Mouse (Mus musculus): ENCODE measurements around the gene BC055324. TPM values are rescaled to one million over a fixed set of nuclear protein-coding genes. Genes with fewer than 3 reads are reported as not detected.
A peak's percentile ranks its signal among the peaks of the same experiment; 100 is the strongest.
"Not testable (repeated sequence)": the region's sequence is repeated elsewhere in the genome, so short reads cannot be mapped to it uniquely, and the experiment has no call there.

Gene BC055324
- polyA plus RNA-seq (2015; fragmentation: Nextera tagmentation; extraction: Ambion mirVana) = 11.0 and 12.8 TPM in 2 replicates

- H3K27ac ChIP-seq = peak within 1 kb of the TSS; percentile 84
- H3K27me3 ChIP-seq = no peaks in the 10 kb centered on the region
- no peaks in the 10 kb centered on the region for H3K36me3 ChIP-seq
- H3K4me2 ChIP-seq = peak within 1 kb of the TSS; percentile 74
- ATAC-seq (replicated peaks; ENCODE audit: insufficient number of reproducible peaks, insufficient read depth, low FRiP score, low read depth) = peak; percentile 94
- peaks cover 6% of the 10 kb centered on the region; the same call in 1 of the 2 replicates for H3K4me1 ChIP-seq (replicated peaks)
- H3K9me3 ChIP-seq (replicated peaks) = no peaks in the 10 kb centered on the region
- WGBS = 3% methylated on average over 43 of the region's 43 CpGs
- peak within 1 kb of the TSS; percentile 71 for H3K9ac ChIP-seq
- H3K4me3 ChIP-seq = peak within 1 kb of the TSS; percentile 94
Observed at GRCm38 (mm10) chr1:163994721-163995608, at the start of gene BC055324, which contains the start of gene Mettl18. Gene BC055324 (minus strand): TSS chr1:163994796. Gene Mettl18 (plus strand): TSS chr1:163994889.

- Histone ChIP-seq H3K27me3 (no peaks in the 10 kb centered on the region), H3K9me3 (replicated peaks) (no peaks in the 10 kb centered on the region), H3K36me3 (no peaks in the 10 kb centered on the region), H3K4me2 (no peak overlapping the region), H3K4me1 (replicated peaks) (peaks cover 10% of the 10 kb centered on the region), H3K27ac (no peak overlapping the region), H3K4me3 (no peak overlapping the region), H3K9ac (no peak overlapping the region)
- WGBS = 45% methylated on average over 3 of the region's 3 CpGs
- ATAC-seq (replicated peaks; ENCODE audit: insufficient number of reproducible peaks, insufficient read depth, low FRiP score, low read depth) = peak; percentile 60
Observed at GRCm38 (mm10) chr1:164043549-164043948, 49.0 kb upstream of the BC055324 start.

- Histone ChIP-seq H3K27ac (no peak overlapping the region), H3K4me2 (no peak overlapping the region), H3K4me1 (replicated peaks) (peaks cover 10% of the 10 kb centered on the region), H3K4me3 (no peak overlapping the region), H3K9me3 (replicated peaks) (no peaks in the 10 kb centered on the region), H3K27me3 (no peaks in the 10 kb centered on the region), H3K36me3 (no peaks in the 10 kb centered on the region), H3K9ac (no peak overlapping the region)
- WGBS = 70% methylated on average over 10 of the region's 10 CpGs
- ATAC-seq (replicated peaks; ENCODE audit: insufficient number of reproducible peaks, insufficient read depth, low FRiP score, low read depth) = no peak
Observed at GRCm38 (mm10) chr1:164040385-164041135, 46.0 kb upstream of the BC055324 start.

- Histone ChIP-seq H3K27ac (no peak overlapping the region), H3K9ac (no peak overlapping the region), H3K27me3 (no peaks in the 10 kb centered on the region), H3K36me3 (no peaks in the 10 kb centered on the region), H3K4me2 (no peak overlapping the region), H3K4me3 (no peak overlapping the region), H3K9me3 (replicated peaks) (no peaks in the 10 kb centered on the region), H3K4me1 (replicated peaks) (no peaks in the 10 kb centered on the region)
- ATAC-seq (replicated peaks; ENCODE audit: insufficient number of reproducible peaks, insufficient read depth, low FRiP score, low read depth) = no peak
- 59% methylated on average over 5 of the region's 5 CpGs for WGBS
Observed at GRCm38 (mm10) chr1:164027416-164027815, 32.8 kb upstream of the BC055324 start.

GRCm38 (mm10) chr1:164025685-164026084, 31.1 kb upstream of the BC055324 start:
- no peaks in the 10 kb centered on the region for H3K27me3 ChIP-seq
- WGBS = 61% methylated on average over 4 of the region's 4 CpGs
- H3K4me3 ChIP-seq = no peak overlapping the region
- no peaks in the 10 kb centered on the region for H3K9me3 ChIP-seq (replicated peaks)
- H3K4me1 ChIP-seq (replicated peaks) = no peaks in the 10 kb centered on the region
- H3K4me2 ChIP-seq = no peak overlapping the region
- no peaks in the 10 kb centered on the region for H3K36me3 ChIP-seq
- ATAC-seq (replicated peaks; ENCODE audit: insufficient number of reproducible peaks, insufficient read depth, low FRiP score, low read depth) = no peak
- no peak overlapping the region for H3K9ac ChIP-seq
- no peak overlapping the region for H3K27ac ChIP-seq

- not testable (repeated sequence) for H3K36me3 ChIP-seq; H3K4me3 ChIP-seq; ATAC-seq (replicated peaks; ENCODE audit: insufficient number of reproducible peaks, insufficient read depth, low FRiP score, low read depth); H3K9ac ChIP-seq; H3K4me1 ChIP-seq (replicated peaks); H3K27me3 ChIP-seq; H3K4me2 ChIP-seq; H3K27ac ChIP-seq; H3K9me3 ChIP-seq (replicated peaks)
- 74% methylated on average over 5 of the region's 5 CpGs for WGBS
Observed at GRCm38 (mm10) chr1:164022106-164022505, 27.5 kb upstream of the BC055324 start.

- not testable (repeated sequence) for H3K27ac ChIP-seq; H3K27me3 ChIP-seq; H3K4me2 ChIP-seq; H3K4me3 ChIP-seq; H3K9ac ChIP-seq; H3K9me3 ChIP-seq (replicated peaks); ATAC-seq (replicated peaks; ENCODE audit: insufficient number of reproducible peaks, insufficient read depth, low FRiP score, low read depth); H3K4me1 ChIP-seq (replicated peaks); H3K36me3 ChIP-seq
- 89% methylated on average over 3 of the region's 3 CpGs for WGBS
Observed at GRCm38 (mm10) chr1:164020746-164021145, 26.1 kb upstream of the BC055324 start.

- no peak for ATAC-seq (replicated peaks; ENCODE audit: insufficient number of reproducible peaks, insufficient read depth, low FRiP score, low read depth)
- Histone ChIP-seq H3K27me3 (no peaks in the 10 kb centered on the region), H3K9ac (no peak overlapping the region), H3K27ac (no peak overlapping the region), H3K4me1 (replicated peaks) (no peaks in the 10 kb centered on the region), H3K4me3 (no peak overlapping the region), H3K36me3 (no peaks in the 10 kb centered on the region), H3K4me2 (no peak overlapping the region), H3K9me3 (replicated peaks) (no peaks in the 10 kb centered on the region)
- 54% methylated on average over 6 of the region's 6 CpGs for WGBS
Observed at GRCm38 (mm10) chr1:164019789-164020188, 25.2 kb upstream of the BC055324 start.

- H3K9ac ChIP-seq = no peak overlapping the region
- no peaks in the 10 kb centered on the region for H3K27me3 ChIP-seq
- no peak for ATAC-seq (replicated peaks; ENCODE audit: insufficient number of reproducible peaks, insufficient read depth, low FRiP score, low read depth)
- no peaks in the 10 kb centered on the region for H3K4me1 ChIP-seq (replicated peaks)
- H3K4me2 ChIP-seq = no peak overlapping the region
- no peak overlapping the region for H3K27ac ChIP-seq
- H3K36me3 ChIP-seq = no peaks in the 10 kb centered on the region
- H3K4me3 ChIP-seq = no peak overlapping the region
- 85% methylated on average over 16 of the region's 16 CpGs for WGBS
- H3K9me3 ChIP-seq (replicated peaks) = no peaks in the 10 kb centered on the region
Observed at GRCm38 (mm10) chr1:164018221-164018896, 23.8 kb upstream of the BC055324 start.

GRCm38 (mm10) chr1:164014616-164015015, 20.0 kb upstream of the BC055324 start:
- H3K36me3 ChIP-seq = no peaks in the 10 kb centered on the region
- H3K4me2 ChIP-seq = no peak overlapping the region
- WGBS = 55% methylated on average over 1 of the region's 1 CpGs
- H3K4me1 ChIP-seq (replicated peaks) = no peaks in the 10 kb centered on the region
- H3K9me3 ChIP-seq (replicated peaks) = no peaks in the 10 kb centered on the region
- no peak overlapping the region for H3K9ac ChIP-seq
- H3K27ac ChIP-seq = no peak overlapping the region
- no peaks in the 10 kb centered on the region for H3K27me3 ChIP-seq
- no peak overlapping the region for H3K4me3 ChIP-seq
- ATAC-seq (replicated peaks; ENCODE audit: insufficient number of reproducible peaks, insufficient read depth, low FRiP score, low read depth) = no peak

- no peak overlapping the region for H3K4me3 ChIP-seq
- 44% methylated on average over 2 of the region's 2 CpGs for WGBS
- no peaks in the 10 kb centered on the region for H3K27me3 ChIP-seq
- H3K9me3 ChIP-seq (replicated peaks) = no peaks in the 10 kb centered on the region
- no peaks in the 10 kb centered on the region for H3K4me1 ChIP-seq (replicated peaks)
- no peak overlapping the region for H3K4me2 ChIP-seq
- no peak overlapping the region for H3K27ac ChIP-seq
- no peaks in the 10 kb centered on the region for H3K36me3 ChIP-seq
- ATAC-seq (replicated peaks; ENCODE audit: insufficient number of reproducible peaks, insufficient read depth, low FRiP score, low read depth) = no peak
- H3K9ac ChIP-seq = no peak overlapping the region
Observed at GRCm38 (mm10) chr1:164009235-164009634, 14.6 kb upstream of the BC055324 start.
